Mouse (Mus musculus) bone marrow, adult 2 months (tissue): ENCODE data around the gene Mindy2. TPM values are rescaled to one million over a fixed set of nuclear protein-coding genes. Genes with fewer than 3 reads are reported as not detected.

ENCODE experiments used
- H3K27ac ChIP-seq: fragments of 200-500 bp; 2 replicates; pipeline ENCODE4 v1.5.1; 2012; ENCODE audit warnings: low read depth, mild to moderate bottlenecking, control low read depth, inconsistent platforms, low read length; ENCODE audit not compliant: control insufficient read depth, poor library complexity, insufficient read depth
- H3K4me1 ChIP-seq: fragments of 200-500 bp; 2 replicates; pipeline ENCODE4 v1.6.1; 2011; ENCODE audit warnings: low read length; ENCODE audit not compliant: control insufficient read depth, insufficient read depth
- H3K4me3 ChIP-seq: fragments of 200-500 bp; replicated peaks from 2 replicates; pipeline ENCODE3; 2011; ENCODE audit warnings: mild to moderate bottlenecking, low read depth, low read length, control low read depth; ENCODE audit not compliant: control insufficient read depth
- CTCF ChIP-seq: fragments of 200-500 bp; IDR thresholded peaks from 2 replicates; pipeline ENCODE4 v1.5.1; 2011; ENCODE audit warnings: low read length, control low read depth; ENCODE audit not compliant: control insufficient read depth, insufficient read depth
- POLR2A ChIP-seq: fragments of 200-500 bp; IDR thresholded peaks from 2 replicates; pipeline ENCODE4 v1.6.1; 2011; ENCODE audit warnings: low read depth, mild to moderate bottlenecking, control low read depth, low read length, borderline replicate concordance; ENCODE audit not compliant: control insufficient read depth
- WGBS: fragments of 180-500 bp; shearing (Covaris S2); methylation state at CpG from one replicate; pipeline ENCODE4 v1.1.7; 2018; 5-methylcytosine and 5-hydroxymethylcytosine counted together
- polyA plus RNA-seq: library from polyadenylated mRNA; stranded (reverse); fragments of >200 nt; gene quantifications from 2 replicates; pipeline ENCODE4 v1.2.4, GENCODE M21; 2011; ENCODE audit warnings: low replicate concordance; ENCODE audit not compliant: missing spikeins, insufficient read depth, insufficient read length

The Mindy2 gene
- polyA plus RNA-seq, 1 experiment: 17.6 TPM

GRCm38 (mm10) chr9:70658266-70658665 lies 1.3 kb upstream of the Mindy2 start:
- TF ChIP-seq POLR2A (no peak), CTCF (no peak)
- H3K27ac ChIP-seq: no peak overlapping the region
- peaks cover 2% of the 10 kb centered on the region for H3K4me1 ChIP-seq
- peak overlapping the region; percentile 55 for H3K4me3 ChIP-seq
- 63% methylated on average over 2 of the region's 2 CpGs for WGBS

GRCm38 (mm10) chr9:70656130-70657007 lies 605 bp downstream of the Mindy2 start, which contains the start of gene Gm10642:
Gm10642 (plus strand) TSS chr9:70656251.
- H3K4me1 ChIP-seq: peaks cover 2% of the 10 kb centered on the region
- under 1% methylated on average over 72 of the region's 72 CpGs for WGBS

GRCm38 (mm10) chr9:70655764-70656129 lies 1.2 kb downstream of the Mindy2 start:
- Histone ChIP-seq H3K27ac (no peak overlapping the region), H3K4me3 (peak overlapping the region; percentile 91), H3K4me1 (peaks cover 2% of the 10 kb centered on the region)
- 23% methylated on average over 2 of the region's 2 CpGs for WGBS
- TF ChIP-seq CTCF (no peak), POLR2A (no peak)

More at GRCm38 (mm10) chr9:70656130-70657007, 605 bp downstream of the Mindy2 start, which contains the start of gene Gm10642:
- TF ChIP-seq POLR2A (no peak), CTCF (no peak)
- Histone ChIP-seq H3K27ac (peak within 1 kb of the TSS; percentile 99), H3K4me3 (peak within 1 kb of the TSS; percentile 91)

GRCm38 (mm10) chr9:70654496-70654895 lies 2.5 kb downstream of the Mindy2 start:
- peak overlapping the region; percentile 25 for H3K4me3 ChIP-seq
- WGBS: 79% methylated on average over 4 of the region's 4 CpGs
- peaks cover 2% of the 10 kb centered on the region for H3K4me1 ChIP-seq
- H3K27ac ChIP-seq: no peak overlapping the region
- no peak for TF ChIP-seq CTCF
- no peak for TF ChIP-seq POLR2A

GRCm38 (mm10) chr9:70653875-70654274 lies 3.1 kb downstream of the Mindy2 start:
- Histone ChIP-seq H3K4me3 (no peak overlapping the region), H3K27ac (no peak overlapping the region), H3K4me1 (peaks cover 2% of the 10 kb centered on the region)
- WGBS: 78% methylated on average over 2 of the region's 2 CpGs
- TF ChIP-seq CTCF: no peak
- TF ChIP-seq POLR2A: no peak

GRCm38 (mm10) chr9:70652221-70652620 lies 4.8 kb downstream of the Mindy2 start:
- no peak overlapping the region for H3K4me3 ChIP-seq
- 80% methylated on average over 2 of the region's 2 CpGs for WGBS
- H3K27ac ChIP-seq: no peak overlapping the region
- TF ChIP-seq CTCF: no peak
- no peak for TF ChIP-seq POLR2A
- H3K4me1 ChIP-seq: peaks cover 2% of the 10 kb centered on the region

- TF ChIP-seq CTCF: no peak
- no peak for TF ChIP-seq POLR2A
- Histone ChIP-seq H3K27ac (no peak overlapping the region), H3K4me1 (peaks cover 2% of the 10 kb centered on the region), H3K4me3 (no peak overlapping the region)
- WGBS: 78% methylated on average over 1 of the region's 1 CpGs
These were observed 6.0 kb downstream of the Mindy2 start for GRCm38 (mm10) chr9:70650994-70651393.

GRCm38 (mm10) chr9:70650260-70650659 lies 6.7 kb downstream of the Mindy2 start:
- Histone ChIP-seq H3K4me1 (peaks cover 2% of the 10 kb centered on the region), H3K27ac (no peak overlapping the region), H3K4me3 (no peak overlapping the region)
- TF ChIP-seq CTCF: no peak
- no peak for TF ChIP-seq POLR2A
- WGBS: 52% methylated on average over 2 of the region's 2 CpGs
